Mouse (Mus musculus): ENCODE data around the gene Sepsecs. TPM values are rescaled to one million over a fixed set of nuclear protein-coding genes. Genes with fewer than 3 reads are reported as not detected.

Gene Sepsecs
- polyA plus RNA-seq, 1 experiment from 2014 or later = 10.1 TPM

DNA sequence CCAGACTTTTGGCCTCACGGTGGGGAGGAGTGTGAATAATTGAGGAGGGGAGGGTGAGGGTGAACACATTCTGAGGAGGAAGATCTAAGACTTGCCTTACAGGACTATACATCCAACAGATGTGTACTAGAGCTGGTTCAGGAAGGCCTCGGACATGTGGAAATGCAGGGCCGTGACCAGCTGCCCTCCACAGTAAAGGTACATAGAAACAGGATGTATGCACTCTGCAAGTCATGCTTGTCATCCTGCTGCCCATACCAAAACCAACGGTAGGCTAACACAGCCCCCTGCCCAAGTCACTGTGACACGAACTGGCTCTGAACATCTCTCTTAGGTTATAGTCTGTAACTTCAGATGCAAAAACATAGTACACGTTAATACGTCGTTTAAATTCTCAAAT is 30.6 kb downstream of the Sepsecs start:
- WGBS (ENCODE audit: insufficient replicate concordance) = 75% methylated on average over 8 of the region's 8 CpGs
- ATAC-seq = no peak
- Histone ChIP-seq H3K27me3 (replicated peaks) (no peaks in the 10 kb centered on the region), H3K4me2 (no peak overlapping the region), H3K9ac (no peak overlapping the region), H3K4me3 (no peak overlapping the region), H3K4me1 (peaks cover 13% of the 10 kb centered on the region), H3K36me3 (peaks cover 29% of the 10 kb centered on the region), H3K27ac (no peak overlapping the region), H3K9me3 (replicated peaks) (no peaks in the 10 kb centered on the region)

DNA sequence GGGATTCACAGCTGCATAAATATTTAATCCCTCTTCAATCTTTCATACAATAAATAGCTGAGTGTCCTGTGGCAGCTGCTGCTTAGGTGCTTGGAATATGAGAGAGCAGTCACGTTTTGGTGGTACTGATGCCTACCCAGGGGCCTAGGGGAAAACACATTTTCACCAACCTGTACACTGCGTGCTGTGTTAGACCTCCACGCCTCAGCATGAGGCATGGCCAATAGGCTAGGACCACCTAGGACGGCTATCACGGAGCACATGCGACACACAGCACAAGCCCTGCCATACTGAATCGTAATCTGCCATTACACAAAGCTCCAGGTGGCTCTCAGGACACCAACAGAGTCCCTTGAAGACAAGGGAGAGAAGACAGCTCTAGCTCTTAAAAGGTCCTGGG is 31.5 kb downstream of the Sepsecs start:
- Histone ChIP-seq H3K4me3 (no peak overlapping the region), H3K4me2 (no peak overlapping the region), H3K9me3 (replicated peaks) (no peaks in the 10 kb centered on the region), H3K4me1 (peaks cover 13% of the 10 kb centered on the region), H3K27me3 (replicated peaks) (no peaks in the 10 kb centered on the region), H3K27ac (no peak overlapping the region), H3K9ac (no peak overlapping the region), H3K36me3 (peaks cover 20% of the 10 kb centered on the region)
- WGBS (ENCODE audit: insufficient replicate concordance) = 86% methylated on average over 7 of the region's 7 CpGs
- ATAC-seq = no peak

DNA sequence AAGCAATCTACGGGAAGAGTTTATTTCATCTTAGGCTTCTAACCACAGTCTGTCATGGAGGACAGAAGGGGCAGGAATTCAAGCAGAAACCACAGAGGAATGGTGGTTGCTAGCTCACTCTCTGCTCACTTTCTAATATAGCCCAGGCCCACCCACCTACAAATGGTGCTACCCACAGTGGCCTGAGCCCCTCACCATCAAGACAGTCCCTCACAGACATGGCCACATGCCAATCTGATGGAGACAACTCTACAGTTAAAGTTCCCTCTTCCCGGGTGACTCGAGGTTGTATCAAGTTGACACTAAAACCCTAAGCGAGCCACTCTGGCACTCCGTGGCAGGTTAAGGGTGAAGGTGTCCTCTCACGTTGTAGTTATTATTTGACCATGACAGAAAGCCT is 32.6 kb downstream of the Sepsecs start:
- no peak overlapping the region for H3K27ac ChIP-seq
- no peaks in the 10 kb centered on the region for H3K9me3 ChIP-seq (replicated peaks)
- no peak for ATAC-seq
- peaks cover 13% of the 10 kb centered on the region for H3K4me1 ChIP-seq
- no peaks in the 10 kb centered on the region for H3K27me3 ChIP-seq (replicated peaks)
- H3K4me3 ChIP-seq = no peak overlapping the region
- no peak overlapping the region for H3K9ac ChIP-seq
- peaks cover 9% of the 10 kb centered on the region for H3K36me3 ChIP-seq
- H3K4me2 ChIP-seq = no peak overlapping the region
- WGBS (ENCODE audit: insufficient replicate concordance) = 68% methylated on average over 6 of the region's 6 CpGs

DNA sequence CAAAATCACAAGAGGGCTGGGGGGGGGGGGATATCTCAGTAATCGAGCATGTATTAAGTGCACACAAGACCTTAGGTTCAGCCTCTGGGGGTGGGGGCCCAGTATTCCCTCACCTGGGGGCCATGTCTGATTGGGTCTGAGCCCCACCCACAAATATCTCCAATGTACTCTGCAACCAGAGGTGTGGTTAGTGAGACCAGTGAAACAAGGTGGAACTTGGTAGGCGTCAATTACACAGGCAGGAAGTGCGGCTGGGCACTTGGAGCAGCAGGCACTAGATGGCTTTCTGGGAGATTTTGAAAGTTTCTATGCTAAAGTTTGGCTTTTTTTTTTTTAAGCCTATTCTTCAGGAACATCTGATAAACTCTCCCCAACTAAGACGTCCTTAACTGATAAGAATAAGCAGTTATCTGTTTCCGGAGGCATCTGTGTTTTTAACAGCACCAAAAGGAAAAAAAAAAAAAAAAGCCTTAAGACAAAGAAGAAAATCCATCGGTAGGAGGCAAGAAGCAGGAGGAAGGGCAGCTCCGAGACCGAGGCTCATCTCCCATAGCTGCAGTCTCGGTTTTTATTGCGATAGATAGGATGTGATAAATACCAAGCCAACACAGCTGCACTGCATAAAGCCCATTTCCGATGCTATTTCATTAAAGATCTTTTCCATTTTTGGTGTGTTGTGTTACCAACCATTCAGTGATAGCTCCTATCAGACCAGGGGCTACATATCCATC is 33.3 kb downstream of the Sepsecs start:
- no peaks in the 10 kb centered on the region for H3K27me3 ChIP-seq (replicated peaks)
- peaks cover 2% of the 10 kb centered on the region for H3K36me3 ChIP-seq
- H3K27ac ChIP-seq = no peak overlapping the region
- no peak overlapping the region for H3K9ac ChIP-seq
- no peak for ATAC-seq
- no peak overlapping the region for H3K4me2 ChIP-seq
- H3K9me3 ChIP-seq (replicated peaks) = no peaks in the 10 kb centered on the region
- 32% methylated on average over 11 of the region's 11 CpGs for WGBS (ENCODE audit: insufficient replicate concordance)
- H3K4me3 ChIP-seq = no peak overlapping the region
- peaks cover 13% of the 10 kb centered on the region for H3K4me1 ChIP-seq

DNA sequence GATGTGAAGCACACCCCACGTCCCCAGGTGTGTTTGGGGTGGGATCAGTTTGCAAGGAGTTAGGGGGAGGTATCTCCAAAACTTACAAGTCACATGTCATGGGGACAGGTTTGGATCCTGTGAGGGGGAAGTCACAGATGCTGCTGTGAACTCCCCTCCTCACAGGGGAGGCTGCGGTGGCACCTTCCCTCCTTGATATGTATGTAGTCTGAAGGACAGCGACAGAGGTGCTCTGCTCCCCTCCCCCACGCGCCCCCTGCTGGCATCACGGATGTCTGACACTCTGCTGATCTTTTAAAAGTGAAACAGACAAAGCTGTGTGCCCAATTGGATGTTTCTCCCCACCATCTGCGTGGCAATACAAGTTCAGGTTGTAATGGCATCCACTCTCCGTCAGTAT is 35.5 kb downstream of the Sepsecs start:
- Histone ChIP-seq H3K27me3 (replicated peaks) (no peaks in the 10 kb centered on the region), H3K4me3 (no peak overlapping the region), H3K27ac (no peak overlapping the region), H3K4me2 (no peak overlapping the region), H3K9me3 (replicated peaks) (no peaks in the 10 kb centered on the region), H3K9ac (no peak overlapping the region), H3K4me1 (peaks cover 13% of the 10 kb centered on the region), H3K36me3 (no peaks in the 10 kb centered on the region)
- ATAC-seq = no peak
- 24% methylated on average over 8 of the region's 8 CpGs for WGBS (ENCODE audit: insufficient replicate concordance)

DNA sequence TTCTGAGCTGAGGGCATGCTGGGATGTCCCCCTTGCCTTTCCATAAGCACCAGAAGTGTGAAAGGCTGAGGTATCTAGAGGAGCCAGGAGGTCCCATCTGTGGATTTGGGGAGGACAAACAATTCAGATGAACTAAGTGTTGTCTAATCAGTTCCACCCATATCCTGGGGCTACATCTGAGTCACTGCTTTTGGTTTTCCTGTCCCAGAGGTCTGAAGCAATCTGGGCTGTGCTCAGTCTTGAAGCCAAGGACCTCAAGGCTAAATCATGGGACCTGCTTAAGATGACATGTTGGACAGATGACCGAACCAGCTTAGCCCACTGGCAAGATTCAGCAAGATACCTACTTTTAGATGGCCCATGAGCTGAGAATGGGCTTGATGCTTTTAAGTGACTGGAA is 39.0 kb downstream of the Sepsecs start:
- 77% methylated on average over 1 of the region's 1 CpGs for WGBS (ENCODE audit: insufficient replicate concordance)
- Histone ChIP-seq H3K4me1 (no peaks in the 10 kb centered on the region), H3K4me3 (no peak overlapping the region), H3K27ac (no peak overlapping the region), H3K36me3 (no peaks in the 10 kb centered on the region), H3K4me2 (no peak overlapping the region), H3K9me3 (replicated peaks) (no peaks in the 10 kb centered on the region), H3K9ac (no peak overlapping the region), H3K27me3 (replicated peaks) (no peaks in the 10 kb centered on the region)
- no peak for ATAC-seq

DNA sequence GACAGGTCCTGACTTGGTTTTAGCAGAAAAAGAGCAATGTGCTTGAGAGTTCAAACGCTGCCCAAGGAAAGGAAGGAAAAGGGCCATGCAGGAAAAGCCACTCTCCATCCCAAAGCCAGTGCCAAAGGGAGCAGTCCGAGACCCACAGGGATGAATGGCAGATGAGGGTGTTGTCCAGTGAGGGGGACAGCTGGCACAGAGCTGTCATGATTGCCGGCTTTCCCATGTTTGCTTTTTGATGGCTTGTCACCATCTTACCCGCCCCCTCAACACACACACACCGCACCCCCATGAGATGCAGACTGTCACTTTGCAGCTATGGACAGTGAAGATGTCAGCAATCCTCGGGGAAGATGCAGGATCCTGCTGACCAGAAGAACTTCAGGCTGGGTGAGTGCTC is 40.3 kb downstream of the Sepsecs start:
- Histone ChIP-seq H3K4me1 (no peaks in the 10 kb centered on the region), H3K27me3 (replicated peaks) (no peaks in the 10 kb centered on the region), H3K9ac (no peak overlapping the region), H3K4me3 (no peak overlapping the region), H3K4me2 (no peak overlapping the region), H3K9me3 (replicated peaks) (no peaks in the 10 kb centered on the region), H3K27ac (no peak overlapping the region), H3K36me3 (no peaks in the 10 kb centered on the region)
- no peak for ATAC-seq
- 64% methylated on average over 6 of the region's 6 CpGs for WGBS (ENCODE audit: insufficient replicate concordance)

DNA sequence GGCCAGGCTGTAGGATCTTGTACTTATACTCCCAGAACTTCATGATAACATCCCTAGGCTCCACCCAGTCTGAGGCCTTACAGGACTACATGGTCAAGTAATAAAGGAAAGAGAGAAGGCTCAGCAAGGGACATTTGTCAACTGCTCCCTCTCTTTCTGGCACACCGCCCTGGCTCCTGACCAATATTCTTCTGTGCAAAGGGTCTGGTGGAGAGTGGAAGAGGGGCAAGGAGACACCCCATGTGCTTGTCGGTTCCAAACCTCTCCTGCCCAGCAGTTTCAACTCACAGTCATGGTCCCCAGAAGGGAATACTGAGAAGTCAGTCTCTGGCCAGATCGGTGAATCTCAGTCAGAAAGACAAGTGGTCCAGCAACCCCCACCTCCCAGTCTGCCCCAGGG is 40.7 kb downstream of the Sepsecs start:
- H3K9ac ChIP-seq = no peak overlapping the region
- no peaks in the 10 kb centered on the region for H3K36me3 ChIP-seq
- H3K9me3 ChIP-seq (replicated peaks) = no peaks in the 10 kb centered on the region
- WGBS (ENCODE audit: insufficient replicate concordance) = 74% methylated on average over 3 of the region's 3 CpGs
- ATAC-seq = no peak
- H3K4me3 ChIP-seq = no peak overlapping the region
- H3K27ac ChIP-seq = no peak overlapping the region
- H3K27me3 ChIP-seq (replicated peaks) = no peaks in the 10 kb centered on the region
- no peaks in the 10 kb centered on the region for H3K4me1 ChIP-seq
- H3K4me2 ChIP-seq = no peak overlapping the region

DNA sequence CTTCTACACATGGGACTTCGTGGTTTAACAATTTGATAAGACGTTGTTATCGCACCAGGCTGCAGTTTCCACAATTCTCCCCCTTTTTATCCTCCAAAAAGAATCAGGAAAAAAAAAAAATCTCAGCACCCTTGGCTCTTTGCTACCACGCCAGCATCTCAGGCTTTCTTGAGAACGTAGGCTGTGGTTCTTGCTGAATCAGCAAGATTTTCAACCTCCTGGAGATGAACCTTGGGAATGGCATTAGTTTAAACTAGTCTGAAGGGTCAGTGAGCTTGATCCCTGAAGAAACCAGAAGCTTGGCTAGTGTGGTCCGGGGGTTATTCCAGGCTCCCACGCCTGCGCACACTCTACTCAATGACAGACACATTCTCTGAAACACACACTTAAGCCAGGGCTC is 41.8 kb downstream of the Sepsecs start:
- Histone ChIP-seq H3K4me3 (no peak overlapping the region), H3K9me3 (replicated peaks) (no peaks in the 10 kb centered on the region), H3K27me3 (replicated peaks) (no peaks in the 10 kb centered on the region), H3K4me2 (no peak overlapping the region), H3K27ac (no peak overlapping the region), H3K4me1 (no peaks in the 10 kb centered on the region), H3K9ac (no peak overlapping the region), H3K36me3 (no peaks in the 10 kb centered on the region)
- WGBS (ENCODE audit: insufficient replicate concordance) = 63% methylated on average over 8 of the region's 8 CpGs
- no peak for ATAC-seq

DNA sequence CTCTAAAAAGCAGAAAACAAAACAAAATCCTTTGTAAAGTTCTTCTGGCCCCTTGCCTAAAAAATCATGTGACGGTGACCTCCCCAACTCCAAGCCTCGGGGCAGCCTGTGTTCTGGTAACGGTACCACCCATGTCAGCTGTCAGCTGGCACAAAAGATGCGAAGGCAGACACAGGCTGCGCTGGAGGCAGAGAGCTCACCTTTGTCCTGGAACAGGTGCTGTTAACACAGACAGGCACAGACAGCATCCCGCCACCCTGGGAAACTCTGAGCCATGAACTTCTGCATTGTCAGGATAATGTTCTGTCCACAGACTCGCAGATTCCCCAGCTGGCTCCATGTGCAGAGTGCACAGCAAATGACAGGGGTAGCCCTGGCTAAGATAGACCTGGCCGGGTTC is 43.4 kb downstream of the Sepsecs start:
- no peaks in the 10 kb centered on the region for H3K27me3 ChIP-seq (replicated peaks)
- no peak overlapping the region for H3K4me3 ChIP-seq
- H3K4me1 ChIP-seq = no peaks in the 10 kb centered on the region
- no peaks in the 10 kb centered on the region for H3K9me3 ChIP-seq (replicated peaks)
- 51% methylated on average over 8 of the region's 8 CpGs for WGBS (ENCODE audit: insufficient replicate concordance)
- no peaks in the 10 kb centered on the region for H3K36me3 ChIP-seq
- H3K4me2 ChIP-seq = no peak overlapping the region
- no peak for ATAC-seq
- H3K9ac ChIP-seq = no peak overlapping the region
- H3K27ac ChIP-seq = no peak overlapping the region

DNA sequence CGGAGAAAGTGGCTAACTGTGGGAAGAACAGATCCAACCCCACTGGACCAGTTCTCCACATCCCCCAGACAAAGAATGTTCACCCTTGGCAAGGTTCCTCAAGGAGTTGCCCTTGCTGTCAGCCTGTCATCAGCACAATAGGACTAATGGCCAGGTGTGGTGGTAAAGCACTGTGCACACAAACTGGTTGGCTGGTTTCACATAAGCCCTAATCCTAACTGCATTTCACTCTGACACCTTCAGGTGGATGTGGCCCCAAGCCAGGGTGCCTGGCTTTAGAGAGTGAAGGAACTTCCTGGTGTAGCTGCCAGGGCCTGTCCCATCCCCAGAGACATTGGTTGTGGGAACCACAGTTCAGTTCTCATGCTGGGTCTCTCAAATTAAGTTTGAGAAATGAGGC is 44.6 kb downstream of the Sepsecs start:
- peaks cover 2% of the 10 kb centered on the region; the same call in 1 of the 2 replicates for H3K27me3 ChIP-seq (replicated peaks)
- H3K27ac ChIP-seq = no peak overlapping the region
- no peak overlapping the region for H3K9ac ChIP-seq
- no peak overlapping the region for H3K4me3 ChIP-seq
- H3K36me3 ChIP-seq = no peaks in the 10 kb centered on the region
- H3K4me1 ChIP-seq = no peaks in the 10 kb centered on the region
- WGBS (ENCODE audit: insufficient replicate concordance) = 75% methylated on average over 1 of the region's 1 CpGs
- no peaks in the 10 kb centered on the region for H3K9me3 ChIP-seq (replicated peaks)
- H3K4me2 ChIP-seq = no peak overlapping the region
- ATAC-seq = no peak

DNA sequence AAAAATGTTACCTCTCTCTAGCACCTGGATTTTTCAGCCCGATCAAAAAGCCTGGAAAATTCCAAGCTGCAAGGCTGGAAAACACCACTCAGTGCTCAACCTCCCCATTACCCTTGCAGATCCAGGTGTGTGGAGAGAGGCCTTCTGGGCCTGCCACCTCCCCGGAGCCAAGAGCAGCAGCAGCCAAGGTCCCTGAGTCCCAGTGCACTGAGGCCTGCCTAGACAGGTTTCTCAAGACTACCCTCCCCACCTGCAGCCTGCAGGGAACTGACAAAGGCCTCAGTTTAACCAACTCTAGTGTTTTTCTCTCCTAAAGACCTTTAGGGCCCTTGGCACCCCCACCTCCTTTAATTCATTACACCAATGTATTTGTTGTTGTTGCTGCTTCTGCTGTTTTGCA is 46.4 kb downstream of the Sepsecs start:
- no peak for ATAC-seq
- Histone ChIP-seq H3K27me3 (replicated peaks) (peaks cover 16% of the 10 kb centered on the region), H3K9ac (no peak overlapping the region), H3K4me2 (no peak overlapping the region), H3K27ac (no peak overlapping the region), H3K4me1 (peaks cover 9% of the 10 kb centered on the region), H3K4me3 (no peak overlapping the region), H3K36me3 (no peaks in the 10 kb centered on the region), H3K9me3 (replicated peaks) (no peaks in the 10 kb centered on the region)
- WGBS (ENCODE audit: insufficient replicate concordance) = 67% methylated on average over 2 of the region's 2 CpGs
